Mouse (Mus musculus) ES-CJ7 (cell line): ENCODE data around the gene Plch1.

Source experiments
- DNase-seq: peaks from one replicate; pipeline ENCODE4 v3.0.0; 2011; ENCODE audit warnings: low read depth, low spot score

Plch1 gene

DNA sequence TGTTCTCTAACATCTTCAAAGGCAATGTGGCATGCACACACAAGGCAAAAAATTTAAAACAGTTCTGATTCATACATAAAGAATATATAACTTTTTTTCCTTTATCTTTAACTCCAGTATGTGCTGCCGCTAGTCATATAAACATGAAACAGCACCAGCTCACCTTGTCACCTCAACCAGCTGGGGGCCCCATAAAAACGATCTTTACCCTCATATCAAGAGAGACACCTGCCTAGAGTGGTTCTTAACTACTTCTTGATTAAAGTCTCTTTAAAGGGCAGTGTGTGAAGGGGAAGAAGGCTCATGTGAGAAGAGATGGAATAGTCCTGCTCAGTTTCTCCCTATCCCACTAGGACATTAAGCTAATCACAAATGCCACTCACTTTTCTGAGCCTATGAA lies 205.6 kb downstream of the Plch1 start:
- no peak for DNase-seq

DNA sequence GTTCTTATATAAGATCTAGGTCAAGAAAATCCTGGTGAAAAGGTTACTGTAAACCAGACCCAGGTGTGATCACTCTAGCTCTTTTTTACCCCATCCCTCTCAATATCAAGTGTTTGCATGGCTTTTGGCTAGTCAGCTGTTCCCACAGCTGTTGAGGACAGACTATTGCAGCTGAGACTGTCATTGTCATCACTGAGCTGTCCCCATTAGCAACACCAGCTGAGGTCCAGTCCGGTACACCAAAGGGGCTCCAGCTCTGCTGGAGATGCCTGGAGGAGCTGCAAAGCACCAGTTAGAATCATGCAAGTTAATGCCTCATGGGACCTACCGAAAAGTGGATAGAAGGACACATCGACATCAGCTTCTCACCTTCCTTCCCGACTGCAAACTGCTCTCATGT lies 206.5 kb downstream of the Plch1 start:
- no peak for DNase-seq

DNA sequence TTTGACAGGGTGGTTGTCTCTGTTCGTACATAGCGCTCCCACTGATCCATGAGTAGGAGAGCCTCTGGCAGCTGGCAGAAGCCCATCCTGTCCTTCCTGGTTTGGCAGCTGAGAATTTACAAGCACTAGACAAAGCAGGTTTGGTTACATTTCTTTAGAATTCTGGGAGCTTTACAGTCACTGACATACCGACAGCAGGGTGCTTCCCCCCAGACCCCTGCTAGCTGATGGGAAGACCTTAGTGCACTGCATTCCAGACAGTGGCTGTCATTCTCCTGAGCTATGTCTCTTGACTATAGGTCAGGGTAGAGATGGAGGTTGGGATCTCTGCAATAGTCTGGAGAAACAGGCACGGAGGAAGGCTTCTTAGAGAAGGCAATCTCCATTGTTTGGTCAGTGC lies 230.5 kb downstream of the Plch1 start:
- no peak for DNase-seq

DNA sequence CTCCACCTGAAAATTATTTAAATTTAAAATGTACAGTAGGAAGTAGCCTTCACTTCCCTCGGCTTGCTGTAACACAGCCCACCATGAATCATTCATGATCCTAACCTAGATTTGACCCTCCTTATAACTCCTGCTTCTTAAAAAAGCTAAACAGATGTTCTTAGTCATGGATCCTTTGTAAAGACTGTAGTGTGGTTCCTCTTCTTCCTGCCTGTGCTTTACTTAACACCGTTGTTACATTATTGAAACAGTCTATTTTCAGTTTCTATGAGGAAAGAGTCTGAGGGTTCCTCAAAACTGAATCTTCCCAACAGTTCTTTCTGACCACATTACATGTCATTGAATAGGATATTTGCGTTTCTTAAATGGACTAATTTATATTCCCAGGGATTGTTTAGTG lies 234.0 kb downstream of the Plch1 start:
- no peak for DNase-seq

DNA sequence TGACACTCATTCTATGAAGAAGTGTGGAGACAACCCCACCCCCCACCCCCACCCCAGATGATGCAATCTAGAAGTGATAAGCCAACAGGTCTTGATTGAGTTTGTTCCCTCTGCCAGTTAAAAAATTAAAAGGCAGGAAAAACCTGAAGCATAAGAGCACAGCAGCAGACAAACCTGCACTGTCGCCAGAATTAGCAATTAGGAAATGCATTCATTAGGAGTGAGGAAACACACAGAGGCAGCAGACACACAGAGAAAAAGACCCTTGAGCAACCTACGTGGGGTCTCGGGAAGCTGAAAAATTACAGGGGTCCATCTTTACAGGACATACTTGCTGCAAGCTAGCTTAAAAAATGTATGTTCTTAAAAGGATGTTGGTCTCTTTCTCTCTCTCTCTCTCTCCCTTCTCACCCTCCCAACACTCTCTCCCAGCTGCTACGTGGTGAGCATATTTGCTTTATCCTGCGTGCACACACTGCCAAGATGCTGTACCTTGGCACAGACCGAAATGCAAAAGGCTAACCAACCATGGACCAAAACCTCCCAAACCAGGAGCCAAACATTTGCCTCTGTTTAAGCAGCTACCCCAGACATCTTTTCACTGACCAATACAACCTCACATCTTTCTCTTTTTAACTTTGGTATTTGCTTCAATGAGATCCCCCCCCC lies 234.6 kb downstream of the Plch1 start:
- DNase-seq, result no peak
